20 mouse cellular contexts compared by ENCODE assay signal in the genomic region with DNA sequence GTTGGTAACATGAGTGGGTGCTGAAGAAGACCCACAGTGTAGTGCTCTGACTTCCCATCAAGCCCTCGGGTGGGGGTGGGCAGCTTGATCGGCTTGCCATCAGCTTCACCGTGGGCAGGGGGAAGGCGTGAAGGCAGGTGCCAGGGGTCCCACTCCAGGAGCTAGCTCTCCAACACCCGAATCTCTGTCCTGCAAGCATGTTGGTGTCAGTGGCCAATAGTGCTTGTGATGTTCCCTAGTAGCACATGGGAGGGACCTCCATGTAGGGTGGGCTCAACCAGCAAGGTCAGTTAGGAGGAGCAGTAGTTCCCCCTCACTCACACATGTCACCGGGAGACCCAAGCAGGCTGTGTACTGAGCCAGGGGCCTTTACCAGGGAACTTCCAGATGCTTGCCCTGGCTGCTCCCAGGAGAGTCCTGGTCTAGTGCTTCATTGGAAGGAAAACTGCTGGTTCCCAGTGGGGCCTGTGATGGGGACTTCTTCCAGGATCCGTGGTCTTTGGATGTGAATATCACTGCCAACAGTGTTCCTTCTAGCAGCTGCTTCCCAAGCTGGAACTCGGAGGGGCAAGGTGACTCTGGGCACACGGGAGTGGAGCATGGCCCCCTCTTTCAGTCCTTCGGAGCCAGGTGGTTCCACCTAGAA.
DNase-seq lines count a peak whose midpoint lies in the region; ATAC-seq and TF ChIP-seq lines count a peak whose summit lies in the region.
"Had no signal": no experiment of that assay in that cellular context is flagged by ENCODE, and none has a peak within 500 bp of the region (broad histone marks: within the 10 kb centered on the region; RNA-seq: fewer than 3 reads in every experiment).

No protein-coding gene starts in this region.

- DNase-seq in brain, embryonic 14.5 days (ENCODE audit: low read depth), result peak; percentile 57
- DNase-seq in embryonic facial prominence, embryonic 10.5 days (ENCODE audit: low spot score), result no peak
- DNase-seq in forebrain, postnatal 0 days, result peak; percentile 7
- no peak for DNase-seq in adrenal gland, postnatal 25 days
- DNase-seq in adipocyte (ENCODE audit: low spot score), result no peak
- DNase-seq: adrenal gland, adult 8-10 months; cerebellum, adult 9-10 months; heart, postnatal 14 days; kidney, postnatal 10 days; liver, postnatal 0 days; thymus, postnatal 25 days had no signal

- WGBS in embryonic facial prominence, embryonic 10.5 days, result 73% methylated on average over 10 of the region's 10 CpGs
- WGBS in forebrain, postnatal 0 days, result 44% methylated on average over 10 of the region's 10 CpGs
- 45% methylated on average over 10 of the region's 10 CpGs for WGBS in midbrain, embryonic 15.5 days

- H3K9ac ChIP-seq in forebrain, postnatal 0 days, result no peak overlapping the region
- H3K9ac ChIP-seq in midbrain, embryonic 15.5 days, result no peak overlapping the region
- H3K9ac ChIP-seq: embryonic facial prominence, embryonic 13.5 days; limb, embryonic 15.5 days; liver, postnatal 0 days had no signal

- H3K36me3 ChIP-seq in embryonic facial prominence, embryonic 10.5 days (replicated peaks), result no peaks in the 10 kb centered on the region
- no peaks in the 10 kb centered on the region for H3K36me3 ChIP-seq in forebrain, postnatal 0 days (ENCODE audit: insufficient read depth)
- no peaks in the 10 kb centered on the region for H3K36me3 ChIP-seq in midbrain, embryonic 15.5 days (replicated peaks)
- H3K36me3 ChIP-seq: embryonic facial prominence, embryonic 13.5 days; G1E; heart, embryonic 10.5 days; limb, embryonic 15.5 days had no signal

- H3K4me1 ChIP-seq in embryonic facial prominence, embryonic 10.5 days, result peaks cover 28% of the 10 kb centered on the region
- peaks cover 12% of the 10 kb centered on the region; the same call in 1 of the 2 replicates for H3K4me1 ChIP-seq in forebrain, postnatal 0 days (ENCODE audit: insufficient read depth)
- H3K4me1 ChIP-seq in midbrain, embryonic 15.5 days, result peaks cover 33% of the 10 kb centered on the region
- H3K4me1 ChIP-seq: limb, embryonic 15.5 days had no signal

- no peak overlapping the region for H3K4me2 ChIP-seq in forebrain, postnatal 0 days (ENCODE audit: low read depth)
- no peak overlapping the region for H3K4me2 ChIP-seq in midbrain, embryonic 15.5 days
- H3K4me2 ChIP-seq: limb, embryonic 15.5 days had no signal

- H3K27ac ChIP-seq in embryonic facial prominence, embryonic 10.5 days (replicated peaks), result peak overlapping the region; percentile 80
- H3K27ac ChIP-seq in forebrain, postnatal 0 days (ENCODE audit: low read depth, low read length), result no peak overlapping the region
- peak overlapping the region; percentile 84 for H3K27ac ChIP-seq in midbrain, embryonic 15.5 days
- H3K27ac ChIP-seq: embryonic facial prominence, embryonic 13.5 days; heart, embryonic 10.5 days; limb, embryonic 15.5 days had no signal

- H3K9me3 ChIP-seq in embryonic facial prominence, embryonic 10.5 days, result no peaks in the 10 kb centered on the region
- no peaks in the 10 kb centered on the region for H3K9me3 ChIP-seq in forebrain, postnatal 0 days (ENCODE audit: low read length)
- H3K9me3 ChIP-seq in midbrain, embryonic 15.5 days, result no peaks in the 10 kb centered on the region
- H3K9me3 ChIP-seq: embryonic facial prominence, embryonic 13.5 days; heart, embryonic 10.5 days; limb, embryonic 15.5 days had no signal

- ATAC-seq in forebrain, postnatal 0 days, result no peak
- ATAC-seq in midbrain, embryonic 15.5 days (replicated peaks), result peak; percentile 44; the same call in 1 of the 2 replicates
- no peak for ATAC-seq in megakaryocyte, adult 5-6 weeks (ENCODE audit: poor library complexity, severe bottlenecking)
- no peak for ATAC-seq in CD4-positive, CD25-positive, alpha-beta regulatory T cell, adult 4 months
- ATAC-seq: intestine, postnatal 0 days; liver, postnatal 0 days had no signal

- no peak for TF ChIP-seq CTCF in brain, embryonic 14.5 days (IDR thresholded peaks at IDR 0.05; ENCODE audit: borderline replicate concordance, extremely low read depth, insufficient read depth, insufficient read length)
- no peak for TF ChIP-seq CTCF in forebrain, postnatal 0 days (IDR thresholded peaks at IDR 0.05; ENCODE audit: low read depth)

- H3K27me3 ChIP-seq in embryonic facial prominence, embryonic 10.5 days (replicated peaks; ENCODE audit: low read depth, poor library complexity, severe bottlenecking), result no peaks in the 10 kb centered on the region; the same call in none of the 2 replicates
- peaks cover 3% of the 10 kb centered on the region; the same call in 1 of the 2 replicates for H3K27me3 ChIP-seq in forebrain, postnatal 0 days (ENCODE audit: insufficient read depth, low read length)
- no peaks in the 10 kb centered on the region for H3K27me3 ChIP-seq in midbrain, embryonic 15.5 days (replicated peaks)
- H3K27me3 ChIP-seq: embryonic facial prominence, embryonic 13.5 days; limb, embryonic 15.5 days had no signal

- no peak overlapping the region for H3K4me3 ChIP-seq in embryonic facial prominence, embryonic 10.5 days
- H3K4me3 ChIP-seq in forebrain, postnatal 0 days (ENCODE audit: low read depth, low read length), result no peak overlapping the region
- H3K4me3 ChIP-seq in midbrain, embryonic 15.5 days, result no peak overlapping the region
- H3K4me3 ChIP-seq: heart, embryonic 10.5 days; limb, embryonic 15.5 days; myocyte had no signal

- TF ChIP-seq POLR2A in brain, embryonic 14.5 days (IDR thresholded peaks at IDR 0.05; ENCODE audit: borderline replicate concordance, extremely low read depth, insufficient read depth, insufficient read length, poor library complexity, severe bottlenecking), result no peak

Comparison
In these comparisons a context has a peak if more than half of its experiments do, and no peak if none do; other contexts are left out.
1. DNase-seq: peak in brain, embryonic 14.5 days (single experiment) and forebrain, postnatal 0 days (single experiment); none in embryonic facial prominence, embryonic 10.5 days (single experiment), adrenal gland, postnatal 25 days (single experiment) and adipocyte (single experiment).